Mouse (Mus musculus): ENCODE measurements around the gene Ssb.
A peak's percentile ranks its signal among the peaks of the same experiment; 100 is the strongest.
"Not testable (repeated sequence)": the region's sequence is repeated elsewhere in the genome, so short reads cannot be mapped to it uniquely, and the experiment has no call there.

Gene Ssb

GRCm38 (mm10) chr2:69862117-69862657, 825 bp downstream of the Ssb start:
- no peak for DNase-seq (ENCODE audit: low spot score in 2 of 2)

- DNase-seq (ENCODE audit: low spot score in 2 of 2): no peak
These were observed 22.6 kb downstream of the Ssb start for GRCm38 (mm10) chr2:69883990-69884391.

- DNase-seq (ENCODE audit: low spot score in 2 of 2): no peak
These were observed 23.2 kb downstream of the Ssb start for GRCm38 (mm10) chr2:69884581-69884980.

GRCm38 (mm10) chr2:69885050-69885449, 23.7 kb downstream of the Ssb start:
- no peak for DNase-seq (ENCODE audit: low spot score in 2 of 2)

GRCm38 (mm10) chr2:69885451-69886305, 24.3 kb downstream of the Ssb start, which contains the start of gene Mettl5:
TSS of gene Mettl5 (minus strand) at chr2:69885615.
- peak; percentile 84 to 91 for DNase-seq (ENCODE audit: low spot score in 2 of 2)

- DNase-seq (ENCODE audit: low spot score in 2 of 2): no peak
These were observed 27.6 kb downstream of the Ssb start for GRCm38 (mm10) chr2:69888957-69889356.

- no peak for DNase-seq (ENCODE audit: low spot score in 2 of 2)
These were observed 29.5 kb downstream of the Ssb start for GRCm38 (mm10) chr2:69890843-69891242.

GRCm38 (mm10) chr2:69893145-69893544, 31.8 kb downstream of the Ssb start:
- no peak for DNase-seq (ENCODE audit: low spot score in 2 of 2)

- no peak for DNase-seq (ENCODE audit: low spot score in 2 of 2)
These were observed 32.5 kb downstream of the Ssb start for GRCm38 (mm10) chr2:69893891-69894290.

GRCm38 (mm10) chr2:69895502-69896223, 34.3 kb downstream of the Ssb start:
- no peak for DNase-seq (ENCODE audit: low spot score in 2 of 2)

GRCm38 (mm10) chr2:69896224-69896581, 34.8 kb downstream of the Ssb start:
- no peak for DNase-seq (ENCODE audit: low spot score in 2 of 2)

GRCm38 (mm10) chr2:69897039-69897617, 35.8 kb downstream of the Ssb start, which contains the start of gene Ubr3:
TSS of gene Ubr3 (plus strand) at chr2:69897246.
- DNase-seq (ENCODE audit: low spot score in 2 of 2): peak; percentile 97 to 100

GRCm38 (mm10) chr2:69897618-69898575, 36.5 kb downstream of the Ssb start:
- DNase-seq (ENCODE audit: low spot score in 2 of 2): peak; percentile 28 to 45

- no peak for DNase-seq (ENCODE audit: low spot score in 2 of 2)
These were observed 42.2 kb downstream of the Ssb start for GRCm38 (mm10) chr2:69903541-69903940.

GRCm38 (mm10) chr2:69907394-69907793, 46.0 kb downstream of the Ssb start:
- not testable (repeated sequence) for DNase-seq (ENCODE audit: low spot score in 2 of 2)

- no peak for DNase-seq (ENCODE audit: low spot score in 2 of 2)
These were observed 51.4 kb downstream of the Ssb start for GRCm38 (mm10) chr2:69912801-69913200.

GRCm38 (mm10) chr2:69917301-69917700, 55.9 kb downstream of the Ssb start:
- no peak for DNase-seq (ENCODE audit: low spot score in 2 of 2)

All from thymus, postnatal 10 days (tissue).